Mouse (Mus musculus) testis, adult 2 months (tissue): ENCODE results near the gene Clstn2. TPM values are rescaled to one million over a fixed set of nuclear protein-coding genes. Genes with fewer than 3 reads are reported as not detected.

ENCODE experiments used
- H3K27ac ChIP-seq: fragments of 200-500 bp; 2 replicates; pipeline ENCODE4 v1.5.1; 2012; ENCODE audit warnings: low read depth, low read length; ENCODE audit not compliant: control insufficient read depth, insufficient read depth
- H3K27me3 ChIP-seq: fragments of 200-500 bp; 2 replicates; pipeline ENCODE4 v1.6.1; 2012; ENCODE audit warnings: mild to moderate bottlenecking, low read length, moderate library complexity; ENCODE audit not compliant: control insufficient read depth, insufficient read depth
- H3K36me3 ChIP-seq: fragments of 200-500 bp; 2 replicates; pipeline ENCODE4 v1.6.1; 2012; ENCODE audit warnings: mild to moderate bottlenecking, low read length; ENCODE audit not compliant: control insufficient read depth, insufficient read depth
- H3K4me1 ChIP-seq: fragments of 200-500 bp; 2 replicates; pipeline ENCODE4 v1.6.1; 2012; ENCODE audit warnings: low read length; ENCODE audit not compliant: control insufficient read depth, insufficient read depth
- H3K4me3 ChIP-seq: fragments of 200-500 bp; 2 replicates; pipeline ENCODE4 v1.5.1; 2012; ENCODE audit warnings: low read depth, mild to moderate bottlenecking, low read length, moderate library complexity, mixed read lengths; ENCODE audit not compliant: control insufficient read depth
- CTCF ChIP-seq: fragments of 200-500 bp; IDR thresholded peaks from 2 replicates; pipeline ENCODE4 v1.5.1; 2012; ENCODE audit warnings: low read depth, mild to moderate bottlenecking, inconsistent platforms, low read length, moderate library complexity; ENCODE audit not compliant: control insufficient read depth, insufficient read depth, insufficient replicate concordance
- POLR2A ChIP-seq: fragments of 200-500 bp; IDR thresholded peaks from 2 replicates; pipeline ENCODE4 v1.6.1; 2012; ENCODE audit warnings: low read depth, mild to moderate bottlenecking, inconsistent platforms, low read length, moderate library complexity; ENCODE audit not compliant: control insufficient read depth
- polyA plus RNA-seq: library from polyadenylated mRNA; depleted of rRNA; stranded (reverse); fragments of >200 nt; gene quantifications from 2 replicates; pipeline ENCODE4 v1.2.3, GENCODE M21; 2012

Clstn2 gene
- polyA plus RNA-seq, 1 experiment: 0.43 TPM

DNA sequence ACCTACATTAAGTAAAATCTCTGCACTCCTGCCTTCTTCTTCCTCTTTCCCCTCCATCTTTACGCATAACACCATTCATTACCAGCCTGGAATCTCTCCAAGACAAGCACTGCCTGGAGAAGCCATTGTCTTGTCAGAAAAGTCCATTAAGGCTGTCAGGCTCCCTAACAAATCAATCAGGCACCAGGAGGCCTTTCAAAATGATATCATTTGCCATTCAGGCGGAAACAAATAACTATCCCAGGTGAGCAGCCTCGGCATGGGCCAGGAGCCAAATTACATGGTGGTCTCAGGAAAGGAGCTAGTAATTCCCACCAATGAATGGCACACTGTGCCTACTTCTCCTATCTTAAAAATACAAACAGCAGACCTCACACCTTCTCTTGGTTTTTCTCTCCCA is 260.6 kb downstream of the Clstn2 start:
- Histone ChIP-seq H3K4me3 (no peak overlapping the region), H3K27me3 (no peaks in the 10 kb centered on the region), H3K36me3 (no peaks in the 10 kb centered on the region), H3K27ac (no peak overlapping the region), H3K4me1 (no peaks in the 10 kb centered on the region)
- TF ChIP-seq CTCF (no peak), POLR2A (no peak)

DNA sequence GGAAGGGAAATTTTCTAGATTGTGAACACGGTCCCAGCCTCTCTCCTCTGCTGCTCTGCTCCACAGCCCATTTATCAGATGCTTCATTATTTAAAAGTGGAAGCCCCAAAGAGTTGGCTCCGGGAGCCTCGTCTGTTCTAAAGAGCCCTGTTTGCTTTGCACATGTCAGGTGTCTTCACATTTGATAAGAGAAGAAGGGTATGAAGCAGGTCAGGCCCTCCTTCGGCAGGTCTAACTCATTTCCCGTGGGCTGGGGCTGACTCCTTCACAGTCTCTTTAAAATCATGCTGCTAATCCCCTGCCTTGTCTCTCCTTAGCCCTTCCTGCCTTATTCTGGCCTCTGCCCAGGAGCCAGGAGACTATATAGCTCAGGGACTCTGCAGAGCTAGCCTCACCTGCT is 263.6 kb downstream of the Clstn2 start:
- Histone ChIP-seq H3K4me1 (no peaks in the 10 kb centered on the region), H3K27ac (no peak overlapping the region), H3K27me3 (no peaks in the 10 kb centered on the region), H3K4me3 (no peak overlapping the region), H3K36me3 (no peaks in the 10 kb centered on the region)
- TF ChIP-seq POLR2A: no peak
- no peak for TF ChIP-seq CTCF

DNA sequence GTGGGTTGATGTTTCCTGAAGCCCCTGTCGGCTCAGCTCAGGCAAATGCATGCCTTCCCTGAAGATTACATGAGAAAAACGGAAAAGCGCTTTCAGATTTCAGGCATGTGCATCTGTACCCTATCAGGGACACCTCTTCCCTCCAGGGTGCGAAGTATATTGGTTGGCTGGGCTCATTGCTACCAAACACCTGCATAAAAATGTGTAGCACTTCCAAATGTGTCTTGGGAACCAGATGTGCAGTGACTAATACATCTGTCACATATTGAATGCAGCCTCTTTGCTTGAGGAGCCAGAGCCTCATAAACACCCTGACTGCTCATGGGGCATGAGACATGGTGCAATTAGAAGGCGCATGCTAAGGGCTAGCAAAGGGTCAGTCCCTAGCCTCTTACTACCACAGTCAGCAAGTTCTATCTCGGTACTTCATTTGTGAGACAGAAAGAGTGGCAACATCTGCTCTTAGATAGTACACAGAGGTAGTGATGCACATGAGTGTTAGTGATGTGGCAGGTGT is 267.7 kb downstream of the Clstn2 start:
- Histone ChIP-seq H3K27me3 (no peaks in the 10 kb centered on the region), H3K4me1 (no peaks in the 10 kb centered on the region), H3K4me3 (no peak overlapping the region), H3K36me3 (no peaks in the 10 kb centered on the region), H3K27ac (no peak overlapping the region)
- TF ChIP-seq CTCF: no peak

- Histone ChIP-seq H3K27me3 (no peaks in the 10 kb centered on the region), H3K36me3 (no peaks in the 10 kb centered on the region)
- no peak for TF ChIP-seq CTCF
- no peak for TF ChIP-seq POLR2A
Observed at GRCm38 (mm10) chr9:97763048-97763447, 269.9 kb downstream of the Clstn2 start.

GRCm38 (mm10) chr9:97755599-97756270 is 277.2 kb downstream of the Clstn2 start:
- Histone ChIP-seq H3K4me1 (no peaks in the 10 kb centered on the region), H3K27ac (no peak overlapping the region), H3K36me3 (no peaks in the 10 kb centered on the region), H3K4me3 (no peak overlapping the region), H3K27me3 (no peaks in the 10 kb centered on the region)
- no peak for TF ChIP-seq CTCF
- TF ChIP-seq POLR2A: no peak

More at GRCm38 (mm10) chr9:97763048-97763447, 269.9 kb downstream of the Clstn2 start:
- H3K27ac ChIP-seq: no peak overlapping the region
- no peaks in the 10 kb centered on the region for H3K4me1 ChIP-seq
- H3K4me3 ChIP-seq: no peak overlapping the region

- no peaks in the 10 kb centered on the region for H3K36me3 ChIP-seq
- H3K27me3 ChIP-seq: no peaks in the 10 kb centered on the region
- TF ChIP-seq CTCF (no peak), POLR2A (no peak)
Observed at GRCm38 (mm10) chr9:97753715-97754114, 279.3 kb downstream of the Clstn2 start.

DNA sequence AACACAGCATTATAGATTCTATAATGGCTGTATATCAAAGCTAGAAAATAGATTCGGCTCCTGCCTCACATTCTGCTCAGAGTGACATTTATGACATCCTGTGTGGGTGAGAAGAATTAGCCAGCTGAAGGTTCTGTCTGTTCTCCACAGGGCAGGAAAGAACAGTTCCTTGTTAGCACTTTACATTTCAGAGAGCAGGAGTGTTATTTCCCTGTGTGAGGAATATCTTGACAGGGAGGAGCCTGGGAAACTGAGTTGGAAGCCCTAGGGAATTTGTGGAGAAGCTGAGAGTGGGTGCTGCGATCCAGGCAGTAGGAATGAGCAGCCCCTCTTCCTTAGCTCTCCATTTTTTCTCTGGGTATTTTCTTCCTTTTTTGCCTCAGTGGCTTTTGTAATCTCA is 286.4 kb downstream of the Clstn2 start:
- no peaks in the 10 kb centered on the region for H3K4me1 ChIP-seq

More at GRCm38 (mm10) chr9:97753715-97754114, 279.3 kb downstream of the Clstn2 start:
- H3K4me1 ChIP-seq: no peaks in the 10 kb centered on the region
- no peak overlapping the region for H3K27ac ChIP-seq
- no peak overlapping the region for H3K4me3 ChIP-seq

More for the DNA sequence above, 286.4 kb downstream of the Clstn2 start:
- H3K4me3 ChIP-seq: no peak overlapping the region
- H3K27me3 ChIP-seq: no peaks in the 10 kb centered on the region
- H3K27ac ChIP-seq: no peak overlapping the region
- no peaks in the 10 kb centered on the region for H3K36me3 ChIP-seq
- no peak for TF ChIP-seq POLR2A
- no peak for TF ChIP-seq CTCF
